Mouse (Mus musculus) liver, embryonic 13.5 days (tissue): ENCODE results near the gene Myo10. TPM values are rescaled to one million over a fixed set of nuclear protein-coding genes. Genes with fewer than 3 reads are reported as not detected.
A peak's percentile ranks its signal among the peaks of the same experiment; 100 is the strongest.

ENCODE experiments used
- ATAC-seq: fragments of 200-750 bp; cut with Nextera tagmentation; 2 replicates; pipeline ENCODE4 v1.8.0; 2017; ENCODE audit warnings: low read depth, mild to moderate bottlenecking, moderate number of reproducible peaks, moderate library complexity
- DNase-seq: peaks from one replicate; pipeline ENCODE4 v3.0.0; 2022
- H3K27ac ChIP-seq: fragments of 300-500 bp; sonication (generic); 2 replicates; pipeline ENCODE4 v1.5.1; 2015; ENCODE audit warnings: moderate library complexity, mild to moderate bottlenecking, inconsistent platforms
- H3K27me3 ChIP-seq: fragments of 300-500 bp; sonication (generic); 2 replicates; pipeline ENCODE4 v1.6.1; 2015; ENCODE audit warnings: mild to moderate bottlenecking, inconsistent platforms
- H3K36me3 ChIP-seq: fragments of 300-500 bp; sonication (generic); 2 replicates; pipeline ENCODE4 v1.6.1; 2015; ENCODE audit warnings: mild to moderate bottlenecking, inconsistent platforms
- H3K4me1 ChIP-seq: fragments of 300-500 bp; sonication (generic); replicated peaks from 2 replicates; pipeline ENCODE4 v1.6.1; 2015; ENCODE audit warnings: inconsistent platforms
- H3K4me2 ChIP-seq: fragments of 300-500 bp; sonication (generic); 2 replicates; pipeline ENCODE4 v1.6.1; 2015; ENCODE audit warnings: inconsistent platforms, mild to moderate bottlenecking, moderate library complexity
- H3K4me3 ChIP-seq: fragments of 300-500 bp; sonication (generic); replicated peaks from 2 replicates; pipeline ENCODE4 v1.5.1; 2015; ENCODE audit warnings: mild to moderate bottlenecking, inconsistent platforms
- H3K9ac ChIP-seq: fragments of 300-500 bp; sonication (generic); 2 replicates; pipeline ENCODE4 v1.6.1; 2015; ENCODE audit warnings: mild to moderate bottlenecking, inconsistent platforms
- H3K9me3 ChIP-seq: fragments of 300-500 bp; sonication (generic); replicated peaks from 2 replicates; pipeline ENCODE4 v1.6.1; 2016; ENCODE audit warnings: inconsistent platforms
- WGBS: fragments of 180-500 bp; shearing (Covaris S2); methylation state at CpG from one replicate; pipeline ENCODE4 v1.1.7; 2015; ENCODE audit not compliant: insufficient replicate concordance; 5-methylcytosine and 5-hydroxymethylcytosine counted together
- polyA plus RNA-seq: library from polyadenylated mRNA; unstranded; fragments of >200 nt; fragmentation: Nextera tagmentation; extraction: Ambion mirVana; gene quantifications from 2 replicates; pipeline ENCODE4 v1.2.1, GENCODE M21; 2015

The Myo10 gene
- polyA plus RNA-seq, 1 experiment from 2014 or later, result 3.8 TPM

DNA sequence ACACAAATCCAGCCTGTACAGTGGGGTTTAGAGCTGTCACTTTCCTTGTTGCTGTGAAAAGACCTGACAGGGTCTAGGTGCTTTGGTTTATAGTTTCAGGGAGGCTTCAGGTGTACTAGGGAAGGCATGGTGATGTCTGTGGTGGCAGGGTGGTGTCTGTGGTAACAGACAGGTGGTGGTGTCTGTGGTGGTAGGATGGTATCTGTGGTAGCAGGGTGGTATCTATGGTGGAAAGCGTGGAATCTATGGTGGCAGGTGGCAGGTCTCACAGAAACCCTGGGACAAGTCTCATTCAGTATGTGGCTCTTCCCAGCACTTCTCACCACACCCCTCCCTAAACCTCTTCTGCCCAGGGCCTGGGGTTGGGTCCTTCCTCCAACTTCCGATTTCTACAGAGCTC lies 212.0 kb downstream of the Myo10 start:
- no peak overlapping the region for H3K27ac ChIP-seq
- 56% methylated on average over 2 of the region's 2 CpGs for WGBS
- no peaks in the 10 kb centered on the region for H3K27me3 ChIP-seq
- peaks cover 2% of the 10 kb centered on the region; the same call in 1 of the 2 replicates for H3K4me1 ChIP-seq
- DNase-seq, result no peak
- ATAC-seq, result no peak
- H3K9me3 ChIP-seq, result no peaks in the 10 kb centered on the region
- no peaks in the 10 kb centered on the region for H3K36me3 ChIP-seq
- H3K4me2 ChIP-seq, result no peak overlapping the region
- H3K9ac ChIP-seq, result no peak overlapping the region
- no peak overlapping the region for H3K4me3 ChIP-seq

DNA sequence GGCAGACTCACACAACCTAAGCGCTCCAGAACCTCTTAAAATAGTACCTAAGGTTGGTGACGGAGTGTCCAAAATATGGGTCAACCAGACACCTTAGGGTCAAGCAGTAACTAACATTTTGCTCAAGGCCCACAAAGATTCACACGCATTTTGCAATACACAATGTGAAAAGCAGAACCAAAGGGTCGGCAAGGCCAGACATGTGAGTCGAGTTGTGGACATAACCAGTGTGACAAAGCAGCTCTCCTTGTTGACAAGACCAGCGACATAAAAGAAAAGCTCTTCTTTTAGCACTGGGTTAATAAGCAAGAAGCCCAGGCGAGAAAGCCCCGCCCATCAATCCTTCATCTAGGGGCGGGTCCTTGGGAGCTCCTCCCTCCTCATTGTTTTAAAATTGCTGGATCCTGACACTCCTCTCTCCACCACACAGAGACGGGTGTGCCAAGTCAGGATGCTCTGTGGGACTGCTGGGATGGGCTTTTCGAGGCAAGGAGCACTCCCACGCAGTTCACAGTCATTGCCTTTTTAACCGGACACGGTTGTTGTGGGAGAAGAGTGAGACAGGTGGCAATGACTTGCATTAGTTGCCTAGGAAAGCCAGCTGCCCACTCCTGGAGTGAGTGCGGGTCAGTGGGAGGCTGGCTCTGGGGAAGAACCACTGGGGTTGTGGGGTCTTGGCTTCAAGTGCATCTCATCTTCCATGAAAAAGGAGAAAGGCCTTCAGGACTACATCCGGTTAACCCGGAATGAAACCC lies 212.8 kb downstream of the Myo10 start:
- no peak overlapping the region for H3K27ac ChIP-seq

DNA sequence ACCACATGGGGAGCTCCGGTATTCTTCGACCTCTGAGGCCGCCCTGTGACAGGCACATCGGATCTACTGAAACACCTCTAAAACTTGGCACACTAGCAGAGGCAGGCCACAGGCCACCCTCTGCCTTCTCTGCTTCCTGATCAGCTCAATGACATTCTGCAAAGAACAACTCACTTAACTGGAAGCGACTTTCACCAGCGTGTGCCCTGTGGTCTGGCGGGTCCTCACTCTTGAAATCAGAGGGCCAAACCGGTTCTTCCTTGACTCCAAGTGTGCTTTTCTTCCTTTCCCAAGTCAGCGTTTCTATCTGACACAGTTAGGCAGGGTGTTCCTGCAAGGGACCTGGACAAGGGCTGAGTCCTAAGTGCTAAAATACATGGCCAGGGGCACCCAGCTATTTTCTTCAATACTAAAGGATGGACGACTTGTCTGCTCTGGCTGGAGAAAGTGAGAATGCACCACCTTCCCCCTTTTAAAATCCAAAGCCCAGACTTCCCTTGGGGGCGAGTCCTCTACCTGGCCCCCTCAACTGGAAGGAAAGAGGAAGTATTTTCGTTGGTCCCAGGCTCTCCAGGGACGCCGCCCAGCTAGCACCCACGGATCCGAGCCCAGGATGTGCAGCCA lies 220.2 kb downstream of the Myo10 start:
- DNase-seq, result no peak

More for the DNA sequence above, 212.8 kb downstream of the Myo10 start:
- H3K27me3 ChIP-seq, result no peaks in the 10 kb centered on the region
- H3K9ac ChIP-seq, result no peak overlapping the region
- no peak for DNase-seq
- 71% methylated on average over 17 of the region's 17 CpGs for WGBS
- no peaks in the 10 kb centered on the region for H3K9me3 ChIP-seq
- no peak overlapping the region for H3K4me2 ChIP-seq
- H3K36me3 ChIP-seq, result no peaks in the 10 kb centered on the region
- peaks cover 2% of the 10 kb centered on the region; the same call in 1 of the 2 replicates for H3K4me1 ChIP-seq
- no peak for ATAC-seq
- H3K4me3 ChIP-seq, result no peak overlapping the region

DNA sequence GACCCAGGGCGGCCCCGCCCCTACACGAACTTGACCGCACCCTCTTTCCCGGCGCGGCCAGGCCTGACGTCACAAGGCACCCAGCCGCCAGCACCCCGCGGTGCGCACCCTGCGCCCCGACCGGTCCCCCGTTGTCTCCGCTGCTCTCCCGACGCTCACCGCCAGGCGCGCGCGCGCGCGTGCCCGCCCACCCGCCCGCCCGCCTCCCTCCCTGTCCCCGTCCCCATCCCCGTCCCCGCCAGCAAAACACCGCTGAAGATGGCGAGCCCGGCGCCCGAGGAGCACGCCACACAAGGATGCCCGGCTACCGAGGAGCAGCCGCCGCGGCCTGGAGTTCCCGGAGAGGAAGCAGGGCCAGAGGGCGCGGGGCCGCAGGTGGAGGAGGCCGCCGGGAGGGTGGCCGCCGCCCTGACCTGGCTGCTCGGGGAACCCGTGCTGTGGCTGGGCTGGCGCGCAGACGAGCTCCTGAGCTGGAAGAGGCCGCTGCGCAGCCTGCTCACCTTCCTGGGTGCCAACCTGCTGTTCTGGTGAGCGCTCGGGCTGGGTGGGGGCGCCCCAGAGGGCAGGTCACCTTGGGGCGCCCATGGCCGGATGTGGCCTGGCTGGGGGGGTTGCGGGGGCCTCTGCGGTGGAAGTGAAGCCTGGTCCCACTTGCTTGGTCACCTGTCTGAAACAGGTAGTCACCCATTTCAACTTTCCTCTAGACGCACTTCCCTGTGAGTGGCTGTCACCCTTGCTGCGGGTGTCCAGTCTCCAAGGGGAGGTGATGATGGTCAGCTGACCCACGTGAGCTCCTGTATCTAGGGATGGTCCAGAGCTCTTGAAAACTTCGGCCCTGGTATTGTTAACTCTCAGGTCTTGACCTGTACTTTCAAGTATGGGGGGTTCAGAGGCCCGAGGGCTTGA lies 221.0 kb downstream of the Myo10 start, which contains the start of gene Retreg1:
Gene Retreg1 (plus strand): TSS at position 95 of the 906 bp plus-strand sequence.
- ATAC-seq (peak; percentile 76), DNase-seq (peak; percentile 27)
- Histone ChIP-seq H3K27me3 (peaks cover 42% of the 10 kb centered on the region), H3K4me3 (peak within 1 kb of the TSS; percentile 59), H3K9me3 (no peaks in the 10 kb centered on the region), H3K9ac (no peak within 1 kb of the TSS), H3K4me1 (0 out of 2 replicates have a peak, but pooled peaks cover 9% of the 10 kb centered on the region), H3K27ac (no peak within 1 kb of the TSS), H3K4me2 (peak within 1 kb of the TSS; percentile 72), H3K36me3 (no peaks in the 10 kb centered on the region)
- WGBS, result 1% methylated on average over 72 of the region's 72 CpGs

More for the DNA sequence above, 220.2 kb downstream of the Myo10 start:
- no peak for ATAC-seq
- WGBS, result 13% methylated on average over 16 of the region's 16 CpGs
- Histone ChIP-seq H3K36me3 (no peaks in the 10 kb centered on the region), H3K27me3 (peaks cover 42% of the 10 kb centered on the region), H3K27ac (no peak overlapping the region), H3K9me3 (no peaks in the 10 kb centered on the region), H3K4me1 (0 out of 2 replicates have a peak, but pooled peaks cover 9% of the 10 kb centered on the region), H3K4me3 (peak overlapping the region; percentile 59), H3K9ac (no peak overlapping the region), H3K4me2 (peak overlapping the region; percentile 72)

DNA sequence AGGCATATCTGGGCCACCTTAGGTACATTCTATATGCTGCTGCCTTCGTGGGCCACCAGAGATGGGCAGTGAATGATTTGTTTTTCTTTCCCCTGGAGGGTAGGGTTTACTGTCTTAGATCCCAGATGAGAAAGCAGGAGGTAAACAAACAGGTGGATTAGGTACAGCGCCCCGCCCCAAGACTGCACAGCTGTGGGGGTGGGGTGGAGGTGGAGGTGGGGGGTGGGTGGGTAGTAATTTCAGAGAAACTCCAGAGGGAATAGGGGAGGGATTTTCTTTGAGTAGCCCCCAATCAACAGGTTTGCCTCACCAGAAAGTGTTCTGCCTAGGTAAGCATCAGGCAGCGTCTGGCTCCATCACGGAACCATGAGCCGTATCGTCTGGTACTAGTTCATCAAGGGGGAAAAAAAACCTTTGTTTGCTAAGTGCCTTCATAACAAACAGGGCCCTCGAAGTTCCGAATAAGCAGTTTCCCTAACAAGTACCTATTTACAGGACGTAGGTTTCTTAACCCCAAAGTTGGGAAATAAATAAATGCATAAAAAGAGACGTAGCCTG lies 221.8 kb downstream of the Myo10 start:
- Histone ChIP-seq H3K4me1 (0 out of 2 replicates have a peak, but pooled peaks cover 9% of the 10 kb centered on the region), H3K4me3 (peak overlapping the region; percentile 59; the same call in 1 of the 2 replicates), H3K27me3 (peaks cover 42% of the 10 kb centered on the region), H3K9ac (no peak overlapping the region), H3K27ac (no peak overlapping the region), H3K9me3 (no peaks in the 10 kb centered on the region), H3K36me3 (no peaks in the 10 kb centered on the region), H3K4me2 (peak overlapping the region; percentile 72; the same call in 1 of the 2 replicates)
- 30% methylated on average over 11 of the region's 11 CpGs for WGBS
- DNase-seq (no peak), ATAC-seq (no peak)

DNA sequence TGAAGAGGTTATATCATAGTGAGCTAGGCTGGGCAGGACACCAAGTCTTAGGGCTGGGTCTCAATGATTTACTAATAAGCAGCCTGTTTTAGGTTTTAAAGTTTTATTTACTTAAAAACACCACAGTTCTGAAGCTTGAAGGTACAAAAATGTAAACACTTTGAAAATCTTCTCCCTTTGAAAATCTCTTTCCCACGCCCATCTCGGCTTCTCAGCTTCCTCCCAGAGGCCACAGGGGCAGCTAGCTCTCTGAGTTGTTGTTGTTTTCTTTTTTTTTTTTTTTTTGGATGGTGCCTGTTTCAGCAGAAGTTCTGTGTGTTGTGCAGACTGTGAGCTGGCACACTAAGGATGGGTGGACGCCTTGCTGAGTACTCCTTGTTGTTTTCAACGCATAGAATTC lies 222.4 kb downstream of the Myo10 start:
- DNase-seq (no peak), ATAC-seq (no peak)
- 35% methylated on average over 4 of the region's 4 CpGs for WGBS
- no peak overlapping the region for H3K9ac ChIP-seq
- H3K4me3 ChIP-seq, result no peak overlapping the region
- H3K36me3 ChIP-seq, result no peaks in the 10 kb centered on the region
- H3K9me3 ChIP-seq, result no peaks in the 10 kb centered on the region
- H3K27me3 ChIP-seq, result peaks cover 42% of the 10 kb centered on the region
- H3K4me2 ChIP-seq, result no peak overlapping the region
- H3K4me1 ChIP-seq, result 0 out of 2 replicates have a peak, but pooled peaks cover 9% of the 10 kb centered on the region
- H3K27ac ChIP-seq, result no peak overlapping the region

DNA sequence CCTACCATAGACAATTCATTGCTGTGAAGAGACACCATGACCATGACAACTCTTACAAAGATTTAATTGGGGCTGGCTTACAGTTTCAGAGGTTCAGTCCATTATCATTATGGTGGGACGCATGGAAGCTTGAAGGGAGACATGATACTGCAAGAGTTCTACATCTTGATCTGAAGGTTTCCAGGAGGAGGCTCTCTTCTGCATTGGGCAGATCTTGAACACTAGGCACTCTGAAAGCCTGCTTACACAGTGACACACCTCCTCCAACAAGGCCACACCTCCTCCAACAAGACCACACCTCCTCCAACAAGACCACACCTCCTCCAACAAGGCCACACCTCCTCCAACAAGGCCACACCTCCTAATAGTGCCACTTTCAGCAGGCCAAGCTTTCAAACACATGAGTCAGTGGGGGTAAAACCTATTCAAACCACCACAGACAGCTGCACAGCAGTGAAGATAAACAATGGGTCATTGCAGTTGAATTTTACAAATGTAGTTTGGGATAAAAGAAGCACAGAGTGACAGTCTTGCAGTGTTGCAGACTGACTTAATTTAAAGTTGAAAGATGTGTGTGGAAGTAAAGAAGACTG lies 225.3 kb downstream of the Myo10 start:
- Histone ChIP-seq H3K4me2 (no peak overlapping the region), H3K27me3 (peaks cover 26% of the 10 kb centered on the region), H3K36me3 (no peaks in the 10 kb centered on the region), H3K9ac (no peak overlapping the region), H3K4me3 (no peak overlapping the region), H3K9me3 (no peaks in the 10 kb centered on the region), H3K4me1 (0 out of 2 replicates have a peak, but pooled peaks cover 7% of the 10 kb centered on the region), H3K27ac (no peak overlapping the region)
- DNase-seq (no peak), ATAC-seq (no peak)
- WGBS, result 70% methylated on average over 1 of the region's 1 CpGs

DNA sequence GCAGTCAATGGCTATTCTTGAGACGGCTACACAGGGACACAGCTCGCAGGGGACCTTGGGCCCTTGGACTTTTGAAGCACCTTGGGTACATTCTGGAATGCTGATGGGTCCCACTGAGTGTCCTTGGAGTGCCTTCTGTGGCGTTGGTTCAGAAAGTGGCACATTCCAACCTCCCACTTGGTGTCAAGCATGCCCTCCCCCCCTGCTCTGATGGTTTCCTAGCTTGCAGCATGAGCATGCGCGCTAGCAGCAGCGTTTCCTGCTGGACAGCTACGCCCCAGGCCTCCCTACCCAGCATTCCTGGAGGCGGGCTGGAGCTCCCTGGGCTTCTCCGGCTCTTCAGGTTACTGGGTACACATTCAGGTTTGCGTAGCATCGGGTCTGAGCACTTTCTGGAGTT lies 228.2 kb downstream of the Myo10 start:
- no peak for ATAC-seq
- no peak overlapping the region for H3K27ac ChIP-seq
- no peak overlapping the region for H3K4me3 ChIP-seq
- no peak overlapping the region for H3K4me2 ChIP-seq
- no peaks in the 10 kb centered on the region for H3K36me3 ChIP-seq
- WGBS, result 59% methylated on average over 11 of the region's 11 CpGs
- no peaks in the 10 kb centered on the region for H3K4me1 ChIP-seq
- no peak overlapping the region for H3K9ac ChIP-seq
- no peaks in the 10 kb centered on the region for H3K27me3 ChIP-seq
- no peak for DNase-seq
- H3K9me3 ChIP-seq, result no peaks in the 10 kb centered on the region

DNA sequence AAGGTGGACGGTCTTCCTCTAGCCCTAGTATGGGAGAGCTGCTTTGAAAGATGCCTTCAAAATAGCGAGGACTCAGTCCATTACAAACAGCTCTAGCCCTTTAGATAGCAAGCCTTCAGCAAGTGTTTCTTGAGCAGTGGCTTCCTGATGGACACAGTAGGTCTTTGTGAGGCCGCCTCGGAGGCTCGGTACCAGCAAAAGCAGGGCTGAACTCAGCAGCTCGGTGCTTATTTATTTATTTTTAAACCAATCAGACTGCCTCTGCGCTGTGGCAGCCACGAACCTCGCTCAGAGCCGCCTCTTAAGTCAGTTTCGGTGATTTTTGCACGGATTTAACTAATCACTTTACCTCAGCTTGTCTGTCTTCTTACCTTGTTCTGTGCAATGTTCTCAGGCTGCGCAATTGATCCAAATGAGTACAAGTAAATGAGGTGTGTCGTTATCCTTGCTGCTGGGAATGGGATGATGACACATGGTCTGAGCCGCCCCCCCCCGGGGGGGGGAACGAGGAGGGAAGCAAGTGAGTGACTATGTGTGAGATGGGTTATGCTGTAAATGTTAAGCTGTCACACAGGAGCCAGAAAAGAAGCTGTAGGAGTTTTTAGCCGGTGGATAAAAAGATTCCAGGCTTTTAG lies 232.1 kb downstream of the Myo10 start:
- DNase-seq (no peak), ATAC-seq (no peak)
- WGBS, result 64% methylated on average over 18 of the region's 18 CpGs
- H3K27ac ChIP-seq, result no peak overlapping the region
- no peaks in the 10 kb centered on the region for H3K9me3 ChIP-seq
- H3K27me3 ChIP-seq, result no peaks in the 10 kb centered on the region
- H3K36me3 ChIP-seq, result no peaks in the 10 kb centered on the region
- H3K4me3 ChIP-seq, result no peak overlapping the region
- H3K4me1 ChIP-seq, result no peaks in the 10 kb centered on the region
- H3K4me2 ChIP-seq, result no peak overlapping the region
- H3K9ac ChIP-seq, result no peak overlapping the region

DNA sequence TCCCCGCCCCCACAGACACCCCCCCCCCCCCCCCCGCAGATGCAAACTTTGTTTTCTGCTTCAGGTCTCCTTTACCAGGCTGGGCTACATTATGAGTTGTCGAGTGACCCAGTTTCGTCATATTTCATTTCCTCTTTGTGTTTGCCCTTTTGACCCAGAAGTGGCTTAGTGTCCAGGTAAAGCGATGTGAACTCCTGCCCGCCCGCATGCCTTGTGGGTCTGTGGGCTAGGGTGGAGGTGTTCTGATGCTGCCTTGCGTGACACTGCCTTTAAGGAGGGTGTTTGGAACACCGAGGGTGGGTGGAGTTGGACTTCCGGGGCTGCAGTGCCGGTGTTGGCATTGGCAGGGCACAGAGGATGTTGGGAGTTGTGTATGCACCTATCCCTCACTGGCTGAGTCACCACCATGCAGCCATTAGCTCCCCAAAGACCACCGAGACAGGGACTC lies 236.3 kb downstream of the Myo10 start:
- no peaks in the 10 kb centered on the region for H3K9me3 ChIP-seq
- ATAC-seq, result no peak
- H3K27me3 ChIP-seq, result no peaks in the 10 kb centered on the region
- no peak overlapping the region for H3K4me2 ChIP-seq
- H3K4me1 ChIP-seq, result no peaks in the 10 kb centered on the region
- 45% methylated on average over 11 of the region's 12 CpGs for WGBS
- H3K9ac ChIP-seq, result no peak overlapping the region
- no peak overlapping the region for H3K27ac ChIP-seq
- no peaks in the 10 kb centered on the region for H3K36me3 ChIP-seq
- DNase-seq, result no peak
- H3K4me3 ChIP-seq, result no peak overlapping the region
